10 mouse cellular contexts compared by ENCODE assay signal in genomic region chr1:152304487-152305130, GRCm38 (mm10).
DNase-seq lines count a peak whose midpoint lies in the region.
"Had no signal": no experiment of that assay in that cellular context is flagged by ENCODE, and none has a peak within 500 bp of the region (broad histone marks: within the 10 kb centered on the region; RNA-seq: fewer than 3 reads in every experiment).

No protein-coding gene starts in this region.

- intact Hi-C loops in gastrocnemius, postnatal 36 days (cut with DNase I), result loop anchor here (5.0 kb wide), 1 partner anchor 48 kb away; no protein-coding TSS in a partner anchor
- intact Hi-C loops in left cerebral cortex, postnatal 25 days (cut with DNase I), result no loop called here

- DNase-seq in layer of hippocampus, adult 11-12 months (ENCODE audit: low spot score), result peak; percentile 9
- no peak for DNase-seq in layer of hippocampus, postnatal 25 days (ENCODE audit: extremely low spot score in 1 of 2, low spot score in 1 of 2)
- peak; percentile 85 for DNase-seq in cerebellum, adult 9-10 months
- DNase-seq in gastrocnemius, postnatal 36 days, result peak; percentile 23 to 24
- peak; percentile 13 to 50 for DNase-seq in left cerebral cortex, postnatal 25 days (ENCODE audit: low spot score in 2 of 2)
- DNase-seq in urinary bladder, postnatal 36 days (ENCODE audit: low spot score in 2 of 2), result no peak
- no peak for DNase-seq in spleen, postnatal 10 days (ENCODE audit: low spot score in 2 of 2)
- no peak for DNase-seq in thymus, postnatal 25 days
- DNase-seq: embryo, embryonic 11 days; thymus, adult 2 months had no signal

Comparison
In these comparisons a context has a peak if more than half of its experiments do, and no peak if none do; other contexts are left out.
1. DNase-seq: peak in layer of hippocampus, adult 11-12 months (single experiment), cerebellum, adult 9-10 months (single experiment), gastrocnemius, postnatal 36 days (2 of 2) and left cerebral cortex, postnatal 25 days (2 of 2); none in layer of hippocampus, postnatal 25 days (0 of 2), urinary bladder, postnatal 36 days (0 of 2), spleen, postnatal 10 days (0 of 2) and thymus, postnatal 25 days (single experiment).